Mouse (Mus musculus): ENCODE measurements at regions not wholly inside any gene's neighbourhood (a gene's known extent, or its start where the extent isn't known, plus 50 kb on each side); places are given as distances from the start of the nearest gene placed in this dataset.
A peak's percentile ranks its signal among the peaks of the same experiment; 100 is the strongest.

DNA sequence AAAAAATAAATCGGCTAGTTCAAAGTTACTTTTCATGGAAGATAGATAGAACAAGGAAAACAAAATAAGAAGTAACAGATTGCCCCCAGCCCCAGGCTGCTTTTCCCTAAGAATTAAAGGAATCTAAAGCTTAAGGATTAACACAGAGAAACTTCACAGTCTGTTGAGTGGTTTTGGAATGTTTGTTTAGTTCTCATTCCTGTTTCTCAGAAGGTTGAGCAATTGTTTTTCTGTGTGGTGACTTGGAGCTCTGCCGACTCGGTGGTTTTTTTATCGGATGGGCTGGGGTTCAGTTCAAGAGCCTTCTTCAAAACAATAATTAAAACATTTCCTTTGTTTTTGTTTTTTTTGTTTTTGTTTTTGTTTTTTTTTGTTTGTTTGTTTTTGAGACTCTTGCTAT, 217.9 kb upstream of the Cdh6 start:
- DNase-seq, result peak; percentile 49
- no peaks in the 10 kb centered on the region for H3K4me1 ChIP-seq (ENCODE audit: insufficient read depth)
- H3K9ac ChIP-seq, result no peak overlapping the region
- no peaks in the 10 kb centered on the region for H3K27me3 ChIP-seq (ENCODE audit: insufficient read depth, low read length)
- H3K4me2 ChIP-seq, result no peak overlapping the region
- no peaks in the 10 kb centered on the region for H3K9me3 ChIP-seq (ENCODE audit: low read depth, low read length)
- 46% methylated on average over 4 of the region's 4 CpGs for WGBS
- H3K36me3 ChIP-seq (ENCODE audit: insufficient read depth), result no peaks in the 10 kb centered on the region
- no peak overlapping the region for H3K27ac ChIP-seq (ENCODE audit: low read depth)
- ATAC-seq (ENCODE audit: insufficient read depth), result no peak
- no peak overlapping the region for H3K4me3 ChIP-seq (ENCODE audit: low read depth, low read length)
- TF ChIP-seq CTCF (IDR thresholded peaks at IDR 0.05; ENCODE audit: low read depth), result no peak

DNA sequence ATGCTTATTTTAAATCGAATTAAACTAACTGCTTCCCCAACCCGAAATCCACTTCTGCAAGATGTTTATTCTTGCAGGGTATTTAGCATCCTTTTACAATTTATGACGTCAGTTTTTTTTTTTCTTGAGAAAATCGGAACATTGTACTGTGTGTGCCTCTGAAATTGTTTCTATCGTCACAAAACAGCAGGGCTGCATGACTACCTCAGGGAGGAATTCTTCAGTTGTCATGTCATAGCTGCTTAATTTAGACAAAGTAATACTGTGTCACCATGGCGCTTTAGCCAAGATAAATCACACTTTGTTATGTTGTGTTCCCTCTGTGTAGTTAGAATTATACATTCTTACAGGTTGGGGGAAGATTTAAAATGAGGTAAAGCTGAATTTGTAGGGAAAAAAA, 211.3 kb upstream of the Cdh6 start:
- no peaks in the 10 kb centered on the region for H3K36me3 ChIP-seq (ENCODE audit: insufficient read depth)
- H3K27me3 ChIP-seq (ENCODE audit: insufficient read depth, low read length), result no peaks in the 10 kb centered on the region
- H3K9me3 ChIP-seq (ENCODE audit: low read depth, low read length), result no peaks in the 10 kb centered on the region
- no peak for TF ChIP-seq CTCF (IDR thresholded peaks at IDR 0.05; ENCODE audit: low read depth)
- WGBS, result 30% methylated on average over 6 of the region's 6 CpGs
- ATAC-seq (ENCODE audit: insufficient read depth) (no peak), DNase-seq (no peak)
- no peak overlapping the region for H3K4me2 ChIP-seq
- H3K4me1 ChIP-seq (ENCODE audit: insufficient read depth), result no peaks in the 10 kb centered on the region
- H3K9ac ChIP-seq, result no peak overlapping the region
- no peak overlapping the region for H3K4me3 ChIP-seq (ENCODE audit: low read depth, low read length)
- H3K27ac ChIP-seq (ENCODE audit: low read depth), result no peak overlapping the region

DNA sequence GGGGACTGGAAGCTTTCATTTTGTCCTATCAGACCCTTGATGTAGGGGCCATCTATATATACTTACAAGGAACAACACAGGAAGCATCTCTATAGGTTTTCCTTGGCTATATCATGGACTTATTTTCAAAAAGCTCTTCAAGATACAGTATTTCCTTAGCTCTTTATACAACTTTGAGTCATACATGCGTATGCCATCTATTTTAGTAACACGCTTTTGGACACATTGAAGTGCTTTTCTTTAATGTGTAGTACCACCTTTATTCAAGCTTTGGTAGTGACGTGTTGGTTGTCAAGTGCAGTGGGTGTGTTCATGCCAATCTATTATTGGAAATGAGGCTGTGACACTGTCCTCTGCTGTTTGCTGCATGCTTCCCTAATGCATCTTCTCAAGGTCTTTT, 202.1 kb upstream of the Cdh6 start:
- Histone ChIP-seq H3K36me3 (ENCODE audit: insufficient read depth) (no peaks in the 10 kb centered on the region), H3K9ac (no peak overlapping the region), H3K4me2 (no peak overlapping the region), H3K4me1 (ENCODE audit: insufficient read depth) (no peaks in the 10 kb centered on the region), H3K4me3 (ENCODE audit: low read depth, low read length) (no peak overlapping the region), H3K27ac (ENCODE audit: low read depth) (no peak overlapping the region), H3K27me3 (ENCODE audit: insufficient read depth, low read length) (no peaks in the 10 kb centered on the region), H3K9me3 (ENCODE audit: low read depth, low read length) (no peaks in the 10 kb centered on the region)
- 88% methylated on average over 3 of the region's 3 CpGs for WGBS
- no peak for DNase-seq
- no peak for TF ChIP-seq CTCF (IDR thresholded peaks at IDR 0.05; ENCODE audit: low read depth)
- ATAC-seq (ENCODE audit: insufficient read depth), result no peak

DNA sequence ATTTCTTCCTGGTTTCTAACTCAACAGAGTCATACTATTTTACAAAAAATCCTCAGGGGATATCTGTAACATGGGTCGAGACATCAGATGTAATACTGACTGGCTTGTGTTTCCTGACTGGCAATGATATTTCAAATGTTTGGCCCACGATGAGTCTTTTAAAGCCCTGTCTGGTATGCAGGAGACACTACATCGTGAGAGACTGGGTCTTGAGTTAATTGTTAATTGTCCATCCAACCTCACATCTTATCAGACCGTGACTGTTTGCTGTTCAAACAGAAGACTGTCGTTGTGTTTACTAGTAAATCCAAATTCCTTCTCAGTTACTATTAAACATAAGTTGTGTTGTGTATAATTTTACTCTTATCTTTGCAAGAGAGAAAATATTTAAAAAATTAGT, 195.3 kb upstream of the Cdh6 start:
- Histone ChIP-seq H3K9me3 (ENCODE audit: low read depth, low read length) (no peaks in the 10 kb centered on the region), H3K27me3 (ENCODE audit: insufficient read depth, low read length) (no peaks in the 10 kb centered on the region), H3K36me3 (ENCODE audit: insufficient read depth) (no peaks in the 10 kb centered on the region), H3K4me2 (no peak overlapping the region), H3K4me3 (ENCODE audit: low read depth, low read length) (no peak overlapping the region), H3K4me1 (ENCODE audit: insufficient read depth) (no peaks in the 10 kb centered on the region), H3K9ac (no peak overlapping the region), H3K27ac (ENCODE audit: low read depth) (no peak overlapping the region)
- no peak for ATAC-seq (ENCODE audit: insufficient read depth)
- TF ChIP-seq CTCF (IDR thresholded peaks at IDR 0.05; ENCODE audit: low read depth), result no peak
- 36% methylated on average over 5 of the region's 5 CpGs for WGBS
- DNase-seq, result no peak

DNA sequence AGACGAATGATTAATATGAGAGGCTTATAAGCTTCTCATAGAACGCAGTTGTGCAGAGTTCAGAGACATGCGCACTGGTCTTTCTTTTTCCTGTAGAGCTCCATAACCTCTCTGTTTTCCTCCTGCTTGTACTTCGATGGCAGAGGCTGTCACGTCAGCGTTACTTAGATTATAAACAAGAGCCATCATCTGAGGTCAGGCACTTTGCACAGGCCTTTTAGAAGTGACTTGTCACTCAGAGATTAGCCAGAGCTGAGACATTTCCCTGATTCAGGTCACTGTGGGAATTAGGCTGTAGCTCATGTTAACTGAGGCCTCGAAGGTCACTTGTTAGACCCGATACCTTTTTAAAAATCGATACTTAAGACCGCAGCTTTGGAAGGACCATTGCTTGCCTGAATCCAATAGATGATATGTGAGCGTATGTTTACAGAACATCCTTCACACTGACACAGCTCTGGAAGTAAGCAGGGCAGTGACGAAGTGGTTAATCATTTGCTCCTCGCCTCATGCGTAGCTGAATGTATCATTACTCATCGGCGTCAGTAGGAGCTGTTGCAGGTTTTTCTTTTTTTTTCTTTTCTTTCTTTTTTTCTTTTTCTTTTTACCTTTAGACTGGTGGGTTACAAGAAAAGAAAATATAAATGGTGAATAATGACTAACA, 193.9 kb upstream of the Cdh6 start:
- Histone ChIP-seq H3K9me3 (ENCODE audit: low read depth, low read length) (no peaks in the 10 kb centered on the region), H3K4me3 (ENCODE audit: low read depth, low read length) (no peak overlapping the region), H3K4me2 (0 out of 2 replicates have a peak overlapping the region, but pooled peaks have one; percentile 21), H3K4me1 (ENCODE audit: insufficient read depth) (no peaks in the 10 kb centered on the region), H3K36me3 (ENCODE audit: insufficient read depth) (no peaks in the 10 kb centered on the region), H3K9ac (no peak overlapping the region), H3K27ac (ENCODE audit: low read depth) (no peak overlapping the region), H3K27me3 (ENCODE audit: insufficient read depth, low read length) (no peaks in the 10 kb centered on the region)
- DNase-seq (no peak), ATAC-seq (ENCODE audit: insufficient read depth) (peak; percentile 17; the same call in 1 of the 2 replicates)
- no peak for TF ChIP-seq CTCF (IDR thresholded peaks at IDR 0.05; ENCODE audit: low read depth)
- 19% methylated on average over 16 of the region's 16 CpGs for WGBS

DNA sequence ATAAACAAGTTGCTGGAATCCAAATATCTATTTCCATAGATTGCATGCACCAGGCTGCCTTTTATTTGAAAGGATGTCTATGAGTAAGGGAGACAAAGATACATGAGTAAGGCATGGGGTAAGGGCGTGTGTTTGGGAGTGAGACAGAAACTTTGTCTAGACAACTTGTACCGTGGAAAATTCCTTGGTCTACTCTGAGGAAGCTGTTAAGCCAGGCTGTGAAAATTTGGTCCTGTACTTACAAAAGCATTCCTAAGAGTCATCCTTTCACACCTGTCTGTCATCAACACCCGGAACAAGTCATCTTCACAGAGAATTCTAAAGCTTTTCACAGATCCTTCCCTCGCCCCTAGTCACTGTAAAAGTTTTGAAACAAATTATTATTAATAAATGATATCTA, 193.1 kb upstream of the Cdh6 start:
- Histone ChIP-seq H3K4me3 (ENCODE audit: low read depth, low read length) (no peak overlapping the region), H3K9me3 (ENCODE audit: low read depth, low read length) (no peaks in the 10 kb centered on the region), H3K9ac (no peak overlapping the region), H3K27me3 (ENCODE audit: insufficient read depth, low read length) (no peaks in the 10 kb centered on the region), H3K36me3 (ENCODE audit: insufficient read depth) (no peaks in the 10 kb centered on the region), H3K4me1 (ENCODE audit: insufficient read depth) (no peaks in the 10 kb centered on the region), H3K4me2 (no peak overlapping the region), H3K27ac (ENCODE audit: low read depth) (no peak overlapping the region)
- no peak for DNase-seq
- no peak for TF ChIP-seq CTCF (IDR thresholded peaks at IDR 0.05; ENCODE audit: low read depth)
- 26% methylated on average over 4 of the region's 4 CpGs for WGBS
- ATAC-seq (ENCODE audit: insufficient read depth), result no peak

DNA sequence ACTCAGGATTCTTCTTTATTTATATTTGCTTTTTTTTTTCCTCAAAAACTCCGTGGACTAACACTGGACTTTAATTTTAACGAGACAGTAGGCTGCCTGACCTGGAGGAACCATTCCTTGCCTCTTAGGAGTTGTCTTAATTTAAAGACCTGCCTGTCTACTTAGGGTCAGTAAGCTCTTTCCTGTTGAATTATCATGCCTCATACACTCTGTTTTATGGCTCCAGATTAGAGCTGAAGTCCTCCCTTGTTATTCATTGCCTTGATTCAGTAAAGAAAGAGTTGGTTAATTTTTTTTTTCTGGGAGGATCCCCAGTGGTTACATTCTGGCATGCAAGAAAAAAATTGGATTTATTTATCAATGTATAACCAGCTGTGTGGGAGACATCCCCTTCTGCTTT, 187.3 kb upstream of the Cdh6 start:
- DNase-seq (no peak), ATAC-seq (ENCODE audit: insufficient read depth) (no peak)
- TF ChIP-seq CTCF (IDR thresholded peaks at IDR 0.05; ENCODE audit: low read depth), result no peak
- Histone ChIP-seq H3K36me3 (ENCODE audit: insufficient read depth) (no peaks in the 10 kb centered on the region), H3K27ac (ENCODE audit: low read depth) (no peak overlapping the region), H3K4me1 (ENCODE audit: insufficient read depth) (no peaks in the 10 kb centered on the region), H3K9me3 (ENCODE audit: low read depth, low read length) (no peaks in the 10 kb centered on the region), H3K4me2 (no peak overlapping the region), H3K9ac (no peak overlapping the region), H3K4me3 (ENCODE audit: low read depth, low read length) (no peak overlapping the region), H3K27me3 (ENCODE audit: insufficient read depth, low read length) (no peaks in the 10 kb centered on the region)
- 35% methylated on average over 2 of the region's 2 CpGs for WGBS

DNA sequence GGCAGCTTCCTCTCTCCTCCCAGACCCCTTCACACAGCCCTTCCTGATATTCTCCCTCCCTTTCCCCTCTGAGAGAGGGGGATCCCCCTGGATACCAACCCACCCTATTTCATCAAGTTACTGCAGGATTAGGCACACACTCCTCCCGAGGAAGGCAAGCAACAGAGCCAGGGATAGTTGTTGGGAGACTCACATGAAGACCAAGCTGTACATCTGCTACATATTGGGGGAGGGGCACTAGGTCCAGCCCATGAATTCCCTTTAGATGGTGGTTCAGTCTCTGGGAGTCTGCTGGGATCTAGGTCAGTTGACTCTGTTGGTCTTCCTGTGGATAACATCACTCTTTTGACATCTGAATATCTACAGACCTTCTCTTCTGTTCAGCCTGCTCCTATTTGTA, 185.6 kb upstream of the Cdh6 start:
- Histone ChIP-seq H3K36me3 (ENCODE audit: insufficient read depth) (no peaks in the 10 kb centered on the region), H3K27ac (ENCODE audit: low read depth) (no peak overlapping the region), H3K4me2 (no peak overlapping the region), H3K9me3 (ENCODE audit: low read depth, low read length) (no peaks in the 10 kb centered on the region), H3K27me3 (ENCODE audit: insufficient read depth, low read length) (no peaks in the 10 kb centered on the region), H3K4me3 (ENCODE audit: low read depth, low read length) (no peak overlapping the region), H3K4me1 (ENCODE audit: insufficient read depth) (no peaks in the 10 kb centered on the region), H3K9ac (no peak overlapping the region)
- DNase-seq, result no peak
- no peak for TF ChIP-seq CTCF (IDR thresholded peaks at IDR 0.05; ENCODE audit: low read depth)
- WGBS, result 35% methylated on average over 1 of the region's 1 CpGs
- ATAC-seq (ENCODE audit: insufficient read depth), result no peak

Measured in lung, embryonic 14.5 days (tissue).